Mouse (Mus musculus): Measurements from ENCODE around the gene Gucd1. TPM values are rescaled to one million over a fixed set of nuclear protein-coding genes. Genes with fewer than 3 reads are reported as not detected.
A peak's percentile ranks its signal among the peaks of the same experiment; 100 is the strongest.
"Not testable (repeated sequence)": the region's sequence is repeated elsewhere in the genome, so short reads cannot be mapped to it uniquely, and the experiment has no call there.

Gucd1 gene
- polyA plus RNA-seq, 1 experiment from 2014 or later: 24.9 TPM

DNA sequence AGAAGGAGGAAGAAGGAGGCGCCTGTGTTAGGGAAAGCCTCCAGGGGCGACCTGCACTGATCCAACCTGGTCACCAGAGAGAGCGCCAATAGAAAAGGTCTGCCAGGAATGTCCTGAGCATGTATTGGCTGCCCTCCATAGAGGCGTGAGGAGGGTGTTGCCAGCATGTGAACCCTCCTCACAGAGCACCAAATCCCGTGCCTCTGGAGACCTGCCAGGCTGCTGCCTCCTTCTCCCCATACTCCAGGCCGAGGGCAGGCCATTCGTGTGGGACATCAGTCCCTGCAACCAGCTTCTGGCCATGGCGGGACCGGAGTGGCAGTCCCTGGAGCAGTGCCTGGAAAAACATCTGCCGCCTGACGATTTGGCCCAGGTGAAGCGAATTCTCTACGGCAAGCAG, 111.0 kb downstream of the Gucd1 start:
- no peak overlapping the region for H3K27ac ChIP-seq (ENCODE audit: low read length)
- no peaks in the 10 kb centered on the region for H3K36me3 ChIP-seq (ENCODE audit: control insufficient read depth, insufficient read depth, low read length)
- peaks cover 2% of the 10 kb centered on the region; the same call in 1 of the 2 replicates for H3K4me1 ChIP-seq (replicated peaks; ENCODE audit: control insufficient read depth, insufficient read depth, low read length)
- peak; percentile 68 for ATAC-seq (ENCODE audit: low read depth)
- peak overlapping the region; percentile 21; the same call in 1 of the 2 replicates for H3K4me3 ChIP-seq (ENCODE audit: low read length)
- 0 out of 2 replicates have a peak overlapping the region, but pooled peaks have one; percentile 11 for H3K4me2 ChIP-seq (ENCODE audit: low read depth, low read length)
- 37% methylated on average over 13 of the region's 13 CpGs for WGBS
- H3K9ac ChIP-seq (ENCODE audit: low read length): no peak overlapping the region
- no peaks in the 10 kb centered on the region for H3K9me3 ChIP-seq (ENCODE audit: control insufficient read depth, low read length)
- no peaks in the 10 kb centered on the region for H3K27me3 ChIP-seq (ENCODE audit: control insufficient read depth, insufficient read depth, low read depth, low read length)

GRCm38 (mm10) chr10:75405916-75406315, 111.9 kb downstream of the Gucd1 start:
- Histone ChIP-seq H3K4me1 (replicated peaks; ENCODE audit: control insufficient read depth, insufficient read depth, low read length) (peaks cover 2% of the 10 kb centered on the region; the same call in 1 of the 2 replicates), H3K27ac (ENCODE audit: low read length) (no peak overlapping the region), H3K9ac (ENCODE audit: low read length) (no peak overlapping the region), H3K4me3 (ENCODE audit: low read length) (no peak overlapping the region), H3K4me2 (ENCODE audit: low read depth, low read length) (no peak overlapping the region), H3K36me3 (ENCODE audit: control insufficient read depth, insufficient read depth, low read length) (no peaks in the 10 kb centered on the region), H3K9me3 (ENCODE audit: control insufficient read depth, low read length) (no peaks in the 10 kb centered on the region), H3K27me3 (ENCODE audit: control insufficient read depth, insufficient read depth, low read depth, low read length) (no peaks in the 10 kb centered on the region)
- no peak for ATAC-seq (ENCODE audit: low read depth)
- WGBS: 77% methylated on average over 8 of the region's 8 CpGs

DNA sequence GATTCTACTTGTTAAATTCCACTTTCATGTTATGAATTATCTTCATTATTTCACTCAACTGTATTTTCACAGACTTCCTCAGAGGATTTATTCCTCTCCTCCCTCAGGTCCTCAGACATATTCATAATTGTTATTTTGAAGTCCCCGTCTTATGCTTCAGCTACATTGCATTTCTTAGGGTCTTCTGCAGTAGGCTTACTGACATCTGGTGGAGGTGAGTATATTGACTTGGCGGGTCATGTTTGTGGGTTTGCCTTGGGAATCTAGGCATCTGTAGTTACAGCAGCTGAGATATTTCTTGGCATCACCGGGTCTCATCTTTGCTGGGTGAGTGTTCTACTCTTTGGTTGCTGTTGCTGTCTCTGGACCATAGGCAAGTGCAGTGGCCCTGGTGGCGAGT, 116.8 kb downstream of the Gucd1 start, which contains the start of gene Upb1:
Gene Upb1 (plus strand): TSS at position 158 of the 400 bp plus-strand sequence.
- H3K4me2 ChIP-seq (ENCODE audit: low read depth, low read length): no peak within 1 kb of the TSS
- no peak for ATAC-seq (ENCODE audit: low read depth)
- 63% methylated on average over 4 of the region's 4 CpGs for WGBS

DNA sequence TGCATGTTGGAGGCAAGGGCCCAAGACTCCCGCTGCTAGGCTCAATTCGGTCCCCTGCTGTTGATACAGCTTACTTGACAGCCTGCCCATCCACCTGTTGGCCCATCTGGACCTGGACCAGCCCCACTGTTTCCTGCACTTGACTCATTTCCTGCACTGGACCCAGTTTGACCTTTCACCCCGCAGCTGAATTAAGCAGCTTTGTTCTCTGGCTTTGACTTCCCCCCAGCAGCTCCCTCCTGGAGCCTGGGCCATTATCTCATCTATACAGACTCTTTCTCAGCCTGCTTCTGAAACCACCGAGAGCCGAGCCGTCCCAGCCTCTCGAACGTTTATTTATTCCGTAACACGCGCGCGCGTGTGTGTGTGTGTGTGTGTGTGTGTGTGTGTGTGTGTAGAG, 120.8 kb downstream of the Gucd1 start:
- WGBS: 31% methylated on average over 14 of the region's 14 CpGs
- Histone ChIP-seq H3K4me2 (ENCODE audit: low read depth, low read length) (no peak overlapping the region; the same call in 1 of the 2 replicates), H3K27ac (ENCODE audit: low read length) (no peak overlapping the region), H3K4me3 (ENCODE audit: low read length) (no peak overlapping the region), H3K27me3 (ENCODE audit: control insufficient read depth, insufficient read depth, low read depth, low read length) (no peaks in the 10 kb centered on the region), H3K9ac (ENCODE audit: low read length) (no peak overlapping the region), H3K4me1 (replicated peaks; ENCODE audit: control insufficient read depth, insufficient read depth, low read length) (no peaks in the 10 kb centered on the region), H3K36me3 (ENCODE audit: control insufficient read depth, insufficient read depth, low read length) (no peaks in the 10 kb centered on the region), H3K9me3 (ENCODE audit: control insufficient read depth, low read length) (no peaks in the 10 kb centered on the region)
- peak; percentile 71; the same call in 1 of the 2 replicates for ATAC-seq (ENCODE audit: low read depth)

More for the DNA sequence above, 116.8 kb downstream of the Gucd1 start, which contains the start of gene Upb1:
- Histone ChIP-seq H3K9me3 (ENCODE audit: control insufficient read depth, low read length) (no peaks in the 10 kb centered on the region), H3K9ac (ENCODE audit: low read length) (no peak within 1 kb of the TSS), H3K4me3 (ENCODE audit: low read length) (no peak within 1 kb of the TSS), H3K27me3 (ENCODE audit: control insufficient read depth, insufficient read depth, low read depth, low read length) (no peaks in the 10 kb centered on the region), H3K27ac (ENCODE audit: low read length) (no peak within 1 kb of the TSS), H3K4me1 (replicated peaks; ENCODE audit: control insufficient read depth, insufficient read depth, low read length) (no peaks in the 10 kb centered on the region), H3K36me3 (ENCODE audit: control insufficient read depth, insufficient read depth, low read length) (no peaks in the 10 kb centered on the region)

DNA sequence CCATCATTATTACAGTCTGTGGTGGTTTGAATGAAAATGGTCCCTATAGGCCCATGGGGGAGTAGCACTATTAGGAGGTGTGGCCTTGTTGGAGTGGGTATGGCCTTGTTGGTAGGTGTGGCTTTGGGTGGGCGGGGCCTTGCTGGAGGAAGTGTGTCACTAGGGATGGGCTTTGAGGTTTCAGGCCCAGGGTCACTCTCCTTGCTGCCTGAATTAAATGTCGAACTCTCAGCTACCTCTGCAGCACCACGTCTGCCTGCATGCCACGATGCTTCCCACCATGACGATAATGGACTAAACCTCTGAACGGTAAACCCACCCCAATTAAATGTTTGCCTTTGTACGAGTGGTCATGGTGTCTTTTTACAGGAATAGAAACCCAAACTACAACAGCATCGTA, 123.0 kb downstream of the Gucd1 start:
- 81% methylated on average over 8 of the region's 8 CpGs for WGBS
- ATAC-seq (ENCODE audit: low read depth): no peak

DNA sequence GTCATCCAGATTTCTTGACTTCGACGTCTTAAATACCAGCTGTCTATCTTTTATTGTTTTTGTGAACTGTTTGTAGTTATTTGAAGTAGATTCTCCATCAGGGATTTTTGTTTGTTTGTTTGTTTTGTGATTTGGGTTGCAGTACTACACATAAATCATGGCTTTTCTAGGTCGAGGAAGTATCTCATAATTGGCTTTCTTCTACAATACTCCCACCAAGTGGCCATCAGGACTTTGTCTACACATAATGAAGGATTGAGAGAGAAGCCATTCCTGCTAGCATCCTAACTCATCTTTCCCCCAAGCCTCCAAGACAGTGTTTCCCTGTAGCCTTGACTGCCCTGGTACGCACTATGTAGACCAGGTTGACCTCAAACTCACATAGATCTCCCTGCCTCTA, 126.9 kb downstream of the Gucd1 start:
- no peak for ATAC-seq (ENCODE audit: low read depth)
- Histone ChIP-seq H3K4me2 (ENCODE audit: low read depth, low read length) (no peak overlapping the region), H3K4me3 (ENCODE audit: low read length) (no peak overlapping the region), H3K9me3 (ENCODE audit: control insufficient read depth, low read length) (no peaks in the 10 kb centered on the region), H3K27me3 (ENCODE audit: control insufficient read depth, insufficient read depth, low read depth, low read length) (no peaks in the 10 kb centered on the region), H3K9ac (ENCODE audit: low read length) (no peak overlapping the region), H3K36me3 (ENCODE audit: control insufficient read depth, insufficient read depth, low read length) (no peaks in the 10 kb centered on the region), H3K4me1 (replicated peaks; ENCODE audit: control insufficient read depth, insufficient read depth, low read length) (no peaks in the 10 kb centered on the region), H3K27ac (ENCODE audit: low read length) (no peak overlapping the region)
- WGBS: 83% methylated on average over 4 of the region's 4 CpGs

More for the DNA sequence above, 123.0 kb downstream of the Gucd1 start:
- Histone ChIP-seq H3K4me1 (replicated peaks; ENCODE audit: control insufficient read depth, insufficient read depth, low read length) (no peaks in the 10 kb centered on the region), H3K36me3 (ENCODE audit: control insufficient read depth, insufficient read depth, low read length) (no peaks in the 10 kb centered on the region), H3K9ac (ENCODE audit: low read length) (no peak overlapping the region), H3K4me2 (ENCODE audit: low read depth, low read length) (no peak overlapping the region), H3K27ac (ENCODE audit: low read length) (no peak overlapping the region), H3K9me3 (ENCODE audit: control insufficient read depth, low read length) (no peaks in the 10 kb centered on the region), H3K27me3 (ENCODE audit: control insufficient read depth, insufficient read depth, low read depth, low read length) (no peaks in the 10 kb centered on the region), H3K4me3 (ENCODE audit: low read length) (no peak overlapping the region)

DNA sequence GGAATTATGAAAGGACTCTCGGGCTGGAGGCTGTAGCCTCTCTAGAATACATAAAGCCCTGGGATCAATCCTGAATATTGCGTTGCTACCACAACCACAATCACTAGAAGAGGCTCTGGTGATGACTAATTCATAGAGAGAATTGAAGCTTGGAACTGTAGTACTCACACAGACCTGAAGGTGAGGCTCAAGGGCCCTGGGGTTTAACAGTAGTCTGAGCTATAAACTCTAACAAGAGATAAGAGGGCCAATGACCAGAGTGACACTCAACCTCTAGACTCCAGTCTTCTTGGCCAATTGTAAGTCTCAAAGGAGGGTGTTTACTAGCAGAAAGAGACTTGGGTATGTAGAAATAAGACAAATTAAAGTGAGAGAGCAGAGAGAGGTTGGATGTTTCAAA, 127.6 kb downstream of the Gucd1 start:
- no peak for ATAC-seq (ENCODE audit: low read depth)
- no peak overlapping the region for H3K4me2 ChIP-seq (ENCODE audit: low read depth, low read length)
- no peak overlapping the region for H3K27ac ChIP-seq (ENCODE audit: low read length)
- no peak overlapping the region for H3K4me3 ChIP-seq (ENCODE audit: low read length)
- H3K36me3 ChIP-seq (ENCODE audit: control insufficient read depth, insufficient read depth, low read length): no peaks in the 10 kb centered on the region
- no peaks in the 10 kb centered on the region for H3K4me1 ChIP-seq (replicated peaks; ENCODE audit: control insufficient read depth, insufficient read depth, low read length)
- H3K9me3 ChIP-seq (ENCODE audit: control insufficient read depth, low read length): no peaks in the 10 kb centered on the region
- WGBS: 80% methylated on average over 2 of the region's 2 CpGs
- H3K27me3 ChIP-seq (ENCODE audit: control insufficient read depth, insufficient read depth, low read depth, low read length): no peaks in the 10 kb centered on the region
- no peak overlapping the region for H3K9ac ChIP-seq (ENCODE audit: low read length)

GRCm38 (mm10) chr10:75378688-75379087, 139.1 kb downstream of the Gucd1 start:
- Histone ChIP-seq H3K9ac (ENCODE audit: low read length) (no peak overlapping the region), H3K9me3 (ENCODE audit: control insufficient read depth, low read length) (no peaks in the 10 kb centered on the region), H3K36me3 (ENCODE audit: control insufficient read depth, insufficient read depth, low read length) (no peaks in the 10 kb centered on the region), H3K4me2 (ENCODE audit: low read depth, low read length) (no peak overlapping the region), H3K27me3 (ENCODE audit: control insufficient read depth, insufficient read depth, low read depth, low read length) (no peaks in the 10 kb centered on the region), H3K4me1 (replicated peaks; ENCODE audit: control insufficient read depth, insufficient read depth, low read length) (no peaks in the 10 kb centered on the region; the same call in 1 of the 2 replicates), H3K4me3 (ENCODE audit: low read length) (no peak overlapping the region), H3K27ac (ENCODE audit: low read length) (no peak overlapping the region)
- WGBS: 61% methylated on average over 10 of the region's 10 CpGs
- ATAC-seq (ENCODE audit: low read depth): peak; percentile 36; the same call in 1 of the 2 replicates

- not testable (repeated sequence) for H3K36me3 ChIP-seq (ENCODE audit: control insufficient read depth, insufficient read depth, low read length); H3K4me3 ChIP-seq (ENCODE audit: low read length); H3K9ac ChIP-seq (ENCODE audit: low read length); H3K4me1 ChIP-seq (replicated peaks; ENCODE audit: control insufficient read depth, insufficient read depth, low read length); H3K4me2 ChIP-seq (ENCODE audit: low read depth, low read length); H3K9me3 ChIP-seq (ENCODE audit: control insufficient read depth, low read length); H3K27me3 ChIP-seq (ENCODE audit: control insufficient read depth, insufficient read depth, low read depth, low read length)
- WGBS: 27% methylated on average over 12 of the region's 19 CpGs
- peak overlapping the region; percentile 65; the same call in 1 of the 2 replicates for H3K27ac ChIP-seq (ENCODE audit: low read length)
- ATAC-seq (ENCODE audit: low read depth): peak; percentile 89
Observed at GRCm38 (mm10) chr10:75373655-75374351, 144.0 kb downstream of the Gucd1 start.
